Mouse (Mus musculus) CD4-positive, CD25-positive, alpha-beta regulatory T cell, adult 2 months (primary cell): ENCODE measurements around the gene Zbp1.
A peak's percentile ranks its signal among the peaks of the same experiment; 100 is the strongest.

Experiments used
- DNase-seq: peaks from one replicate; pipeline ENCODE4 v3.0.0-alpha.2; 2012; ENCODE audit warnings: low read depth, low spot score

Gene Zbp1

GRCm38 (mm10) chr2:173216840-173217239, 1.9 kb downstream of the Zbp1 start:
- DNase-seq = no peak

GRCm38 (mm10) chr2:173212227-173212626, 6.5 kb downstream of the Zbp1 start:
- no peak for DNase-seq

GRCm38 (mm10) chr2:173209091-173209815, 9.5 kb downstream of the Zbp1 start:
- DNase-seq = no peak

- DNase-seq = no peak
These were observed 11.7 kb downstream of the Zbp1 start for GRCm38 (mm10) chr2:173207051-173207450.

- no peak for DNase-seq
These were observed 13.1 kb downstream of the Zbp1 start for GRCm38 (mm10) chr2:173205563-173206099.

- DNase-seq = peak; percentile 49
These were observed 14.1 kb downstream of the Zbp1 start for GRCm38 (mm10) chr2:173204671-173205070.

- DNase-seq = no peak
These were observed 15.0 kb downstream of the Zbp1 start for GRCm38 (mm10) chr2:173203726-173204125.

- no peak for DNase-seq
These were observed 15.6 kb downstream of the Zbp1 start for GRCm38 (mm10) chr2:173202924-173203689.

GRCm38 (mm10) chr2:173194796-173195195, 23.9 kb downstream of the Zbp1 start:
- DNase-seq = no peak

GRCm38 (mm10) chr2:173187182-173187855, 31.4 kb downstream of the Zbp1 start:
- peak; percentile 50 for DNase-seq

GRCm38 (mm10) chr2:173186047-173186943, 32.4 kb downstream of the Zbp1 start:
- peak; percentile 89 for DNase-seq

GRCm38 (mm10) chr2:173185282-173185681, 33.4 kb downstream of the Zbp1 start:
- DNase-seq = no peak

GRCm38 (mm10) chr2:173184475-173185080, 34.1 kb downstream of the Zbp1 start:
- DNase-seq = no peak

GRCm38 (mm10) chr2:173183836-173184460, 34.8 kb downstream of the Zbp1 start:
- peak; percentile 68 for DNase-seq

- no peak for DNase-seq
These were observed 35.4 kb downstream of the Zbp1 start for GRCm38 (mm10) chr2:173183311-173183710.

- no peak for DNase-seq
These were observed 35.9 kb downstream of the Zbp1 start for GRCm38 (mm10) chr2:173182796-173183195.

- no peak for DNase-seq
These were observed 36.8 kb downstream of the Zbp1 start for GRCm38 (mm10) chr2:173181901-173182300.

GRCm38 (mm10) chr2:173181486-173181885, 37.2 kb downstream of the Zbp1 start:
- DNase-seq = no peak

- no peak for DNase-seq
These were observed 37.9 kb downstream of the Zbp1 start for GRCm38 (mm10) chr2:173180721-173181388.

GRCm38 (mm10) chr2:173180026-173180425, 38.7 kb downstream of the Zbp1 start:
- no peak for DNase-seq
